Mouse (Mus musculus): Measurements from ENCODE around the gene Slc31a2.
"Not testable (repeated sequence)": the region's sequence is repeated elsewhere in the genome, so short reads cannot be mapped to it uniquely, and the experiment has no call there.

The Slc31a2 gene

DNA sequence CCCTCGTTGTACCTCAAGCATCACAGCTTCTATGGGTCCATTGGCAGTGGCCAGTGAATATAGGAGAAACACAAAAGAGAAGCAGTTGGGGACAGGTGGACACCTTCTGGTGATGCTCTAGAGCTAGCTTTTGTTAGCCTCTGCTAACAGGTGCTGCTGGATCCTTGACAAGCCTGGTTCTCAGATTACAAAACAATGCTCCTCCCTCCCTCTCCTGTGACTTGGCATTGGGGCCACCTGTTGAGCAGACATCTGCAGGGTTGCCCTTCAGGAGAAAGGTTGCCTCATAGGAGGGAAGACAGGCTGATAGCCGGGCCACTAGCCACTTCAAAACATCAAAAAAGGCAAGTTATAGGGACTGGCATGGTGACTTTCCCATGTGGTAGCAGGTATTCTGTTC is at the start of gene Slc31a2:
TSS of gene Slc31a2 (plus strand) at position 287 of the 400 bp plus-strand sequence.
- DNase-seq: no peak

DNA sequence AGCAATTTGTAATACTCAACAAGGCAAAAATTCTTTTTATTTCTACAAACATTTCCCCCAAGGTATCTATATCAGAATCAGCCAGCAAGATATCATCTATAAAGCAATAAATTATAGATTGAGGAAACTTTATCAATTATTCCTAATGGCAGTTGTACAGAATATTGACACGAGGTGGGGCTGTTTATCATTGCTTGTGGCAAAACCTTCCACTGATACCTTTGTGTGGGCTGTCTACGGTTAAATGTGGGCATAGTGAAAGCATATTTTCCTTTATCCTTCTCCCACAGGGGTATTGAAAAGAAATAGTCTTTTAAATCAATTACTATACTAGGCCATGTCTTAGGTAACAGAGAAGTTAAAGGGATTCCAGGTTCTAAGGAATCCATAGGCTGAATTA is 48.9 kb upstream of the Slc31a2 start:
- no peak for DNase-seq

DNA sequence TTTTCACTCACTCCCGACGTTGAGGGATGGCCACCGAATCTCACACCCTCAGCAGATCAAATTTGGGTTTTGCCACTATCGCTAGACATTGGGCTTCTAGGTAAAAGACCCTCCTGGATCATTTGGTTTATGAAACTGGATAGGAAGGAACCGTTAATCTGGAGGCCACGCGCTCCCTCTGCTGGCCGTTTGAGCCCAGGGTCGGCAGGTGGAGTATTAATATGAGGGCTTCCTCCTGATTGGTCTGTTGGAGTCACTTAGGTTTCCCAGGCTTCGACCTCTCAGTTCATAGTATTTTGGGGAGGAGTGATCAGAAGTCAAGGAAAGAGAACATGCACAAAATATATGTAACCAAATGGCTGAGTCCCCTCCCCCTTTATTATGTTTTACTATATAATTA is 34.0 kb upstream of the Slc31a2 start:
- DNase-seq: peak; percentile 70 to 73

DNA sequence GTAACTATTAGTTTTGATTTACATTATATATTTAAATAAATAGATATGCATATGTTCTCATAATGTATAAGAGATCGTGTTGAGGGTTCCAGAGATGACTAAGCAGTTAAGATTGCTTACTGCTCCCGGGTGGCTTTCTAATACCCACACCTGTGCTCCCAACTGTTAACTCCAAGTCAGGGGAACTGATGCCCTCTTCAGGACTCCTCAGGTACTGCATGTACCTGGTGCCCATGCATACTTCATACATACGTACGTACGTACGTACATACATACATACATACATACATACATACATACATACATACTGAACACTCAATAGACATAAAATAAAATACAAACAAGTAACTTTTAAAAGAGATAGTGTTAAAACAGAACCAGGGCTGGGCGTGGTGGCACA is 32.9 kb upstream of the Slc31a2 start:
- DNase-seq: peak; percentile 7 to 12

DNA sequence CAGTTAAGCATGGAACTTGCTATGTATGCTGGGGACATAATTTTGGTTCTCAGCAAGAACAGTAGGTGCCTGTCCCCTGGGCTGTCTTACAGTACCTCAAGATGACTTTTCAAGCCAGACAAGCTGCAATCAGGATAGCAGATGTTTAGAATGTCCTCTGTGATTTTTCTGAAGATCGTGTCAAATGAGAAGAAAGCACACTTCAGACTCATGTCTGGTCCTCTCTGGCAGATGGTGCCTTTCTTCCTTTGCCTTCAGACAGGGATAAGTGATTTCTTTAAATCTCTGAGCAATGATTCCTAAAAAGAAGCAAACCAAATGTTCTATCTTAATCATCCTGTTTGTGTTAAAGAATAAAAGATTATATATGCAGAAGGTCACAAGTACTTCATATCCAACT is 32.2 kb upstream of the Slc31a2 start:
- DNase-seq: no peak

DNA sequence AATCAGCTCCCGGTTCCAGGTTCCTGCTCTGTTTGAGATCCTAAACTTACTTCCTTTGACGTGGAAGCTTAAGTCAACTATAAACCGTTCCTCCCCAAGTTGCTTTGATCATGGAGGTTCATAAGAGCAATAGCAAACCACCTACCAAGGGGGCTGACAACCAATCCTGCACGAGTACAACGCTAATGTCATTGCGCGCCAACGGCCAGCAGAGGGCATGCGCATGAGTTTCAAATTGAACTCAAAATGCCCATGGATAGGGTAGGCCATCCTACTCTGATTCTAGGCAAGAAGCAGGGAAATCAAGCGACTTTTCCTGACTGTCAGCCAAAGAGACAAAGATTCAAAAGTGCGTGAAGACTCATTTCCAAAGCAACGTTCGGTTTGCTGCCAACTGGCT is 31.6 kb upstream of the Slc31a2 start, which contains the start of gene Zfp37:
TSS of gene Zfp37 (minus strand) at position 279 of the 400 bp plus-strand sequence.
- DNase-seq: peak; percentile 32 to 33

DNA sequence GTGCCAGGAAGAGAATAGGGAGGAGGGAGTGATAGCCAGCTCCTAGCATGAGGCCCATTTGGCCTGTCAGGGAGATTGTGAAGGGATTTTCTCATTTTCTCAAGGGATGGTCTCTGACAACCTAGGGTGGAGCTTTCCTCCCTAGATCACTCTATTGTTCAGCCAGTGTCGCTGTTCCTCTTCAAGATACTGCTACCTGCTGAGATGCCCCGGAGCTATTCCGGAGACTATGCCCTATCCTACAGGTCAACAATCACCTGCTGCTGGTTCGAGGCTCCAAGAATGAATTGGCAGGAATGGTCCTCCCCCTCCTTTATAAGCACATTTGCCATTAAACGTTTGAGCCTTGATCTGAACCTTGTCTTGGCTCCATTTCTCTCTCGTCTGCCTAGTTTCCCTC is 21.8 kb upstream of the Slc31a2 start:
- DNase-seq: no peak

DNA sequence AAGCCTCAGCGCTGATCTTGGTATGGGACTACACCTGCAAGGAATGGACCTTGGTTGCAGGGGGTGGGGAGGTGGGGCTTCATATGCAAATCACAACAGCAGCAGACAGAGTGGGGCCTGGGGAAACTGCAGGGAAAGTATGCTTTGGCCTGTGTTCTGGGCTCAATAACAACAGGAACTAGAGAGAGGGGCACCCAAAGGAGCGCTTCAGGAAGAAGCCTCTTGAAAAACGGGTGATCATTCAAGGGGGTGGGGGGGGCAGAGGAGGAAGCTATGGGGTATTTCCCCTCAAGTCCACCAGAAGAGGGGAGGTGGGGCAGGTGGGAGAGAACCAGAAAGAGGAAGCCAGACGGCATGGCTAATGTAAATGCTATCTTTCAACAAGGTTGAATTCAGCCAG is 14.0 kb upstream of the Slc31a2 start:
- no peak for DNase-seq

DNA sequence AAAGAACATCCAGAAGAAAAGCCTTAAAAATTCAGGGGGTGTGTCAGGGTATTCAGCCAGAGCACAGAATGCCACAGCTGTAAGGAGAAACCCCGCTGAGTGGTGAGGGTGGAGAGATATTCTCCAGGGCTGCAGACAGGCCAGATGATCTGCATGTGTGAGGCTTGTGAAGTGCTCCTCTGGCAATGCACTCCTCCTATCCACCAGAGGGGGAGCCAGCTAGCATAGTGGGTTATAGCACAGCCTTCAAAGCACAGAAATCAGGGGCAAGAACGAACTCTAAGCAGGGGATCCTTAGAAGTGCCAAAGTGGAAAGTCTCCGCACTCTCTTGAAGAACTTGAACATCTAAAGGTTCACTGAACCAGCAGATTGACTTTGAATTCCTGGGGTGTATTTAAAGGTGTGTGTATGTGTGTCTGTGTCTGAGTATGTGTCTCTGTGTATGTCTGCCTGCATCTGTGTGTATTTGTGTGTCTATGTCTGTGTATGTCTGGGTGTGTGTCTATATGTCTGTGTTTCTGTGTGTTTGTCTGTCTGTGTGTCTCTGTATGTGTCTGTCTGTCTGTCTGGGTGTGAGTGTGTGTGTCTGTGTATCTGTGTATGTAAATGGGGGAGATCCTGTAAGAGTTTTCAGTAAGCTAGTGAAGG is 11.3 kb upstream of the Slc31a2 start:
- peak; percentile 17 to 25 for DNase-seq

DNA sequence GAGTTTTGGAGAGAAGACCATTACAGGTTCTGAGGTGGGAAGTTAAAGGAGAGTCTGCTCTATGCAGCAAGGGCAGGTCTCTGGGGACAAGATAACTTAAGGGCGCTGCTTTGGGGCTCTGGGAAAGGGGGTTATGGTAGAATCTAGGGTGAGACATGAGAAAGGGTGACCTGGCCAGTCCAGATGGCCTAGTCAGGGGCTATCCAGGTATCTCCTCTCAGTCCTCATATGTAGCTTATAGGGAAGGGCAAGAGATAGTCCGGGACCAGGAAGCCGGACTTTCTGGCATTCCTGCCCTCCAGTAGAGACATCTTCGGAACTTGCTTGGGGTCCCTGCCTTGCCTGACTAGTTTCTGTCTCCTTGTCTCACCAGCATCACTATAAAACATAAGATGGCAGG is 10.6 kb upstream of the Slc31a2 start:
- DNase-seq: no peak

DNA sequence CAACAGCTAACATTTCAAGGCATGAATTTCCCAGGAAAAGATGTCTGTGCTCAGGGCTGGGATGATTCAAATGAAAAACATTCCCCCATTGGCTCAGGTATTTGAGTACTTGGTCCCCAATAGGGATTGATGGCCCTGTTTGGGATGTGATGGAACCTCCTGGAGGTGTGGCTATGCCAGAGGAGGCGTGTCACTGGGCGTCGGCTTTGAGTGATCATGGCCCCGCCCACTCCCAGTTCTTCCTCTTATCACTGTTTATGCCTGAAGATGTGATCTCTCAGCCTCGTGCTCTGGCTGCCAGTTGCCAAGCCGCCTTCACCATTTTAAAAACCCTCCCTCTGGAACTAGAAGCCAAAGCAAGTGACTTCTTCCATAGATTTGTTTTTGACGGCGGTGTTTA is 7.8 kb upstream of the Slc31a2 start:
- DNase-seq: no peak

DNA sequence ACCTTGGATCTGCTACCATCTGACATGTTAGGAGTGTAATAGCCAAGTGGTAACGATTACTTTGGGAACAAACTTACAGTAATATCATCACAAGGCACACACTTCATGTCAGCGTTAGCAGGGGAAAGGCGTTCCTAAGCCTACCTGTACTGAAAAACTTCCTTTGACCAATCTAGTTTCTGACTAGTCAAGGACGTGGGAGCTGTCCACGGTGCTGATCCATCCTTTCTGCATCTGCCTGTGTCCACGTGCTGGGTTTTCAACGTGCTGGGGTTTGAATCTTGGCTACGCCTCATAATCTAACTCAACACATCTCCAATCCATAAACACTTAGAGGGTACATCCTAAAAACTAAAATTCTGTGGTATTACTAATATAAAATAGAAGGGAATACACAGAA is 5.4 kb upstream of the Slc31a2 start:
- DNase-seq: peak; percentile 88 to 89

DNA sequence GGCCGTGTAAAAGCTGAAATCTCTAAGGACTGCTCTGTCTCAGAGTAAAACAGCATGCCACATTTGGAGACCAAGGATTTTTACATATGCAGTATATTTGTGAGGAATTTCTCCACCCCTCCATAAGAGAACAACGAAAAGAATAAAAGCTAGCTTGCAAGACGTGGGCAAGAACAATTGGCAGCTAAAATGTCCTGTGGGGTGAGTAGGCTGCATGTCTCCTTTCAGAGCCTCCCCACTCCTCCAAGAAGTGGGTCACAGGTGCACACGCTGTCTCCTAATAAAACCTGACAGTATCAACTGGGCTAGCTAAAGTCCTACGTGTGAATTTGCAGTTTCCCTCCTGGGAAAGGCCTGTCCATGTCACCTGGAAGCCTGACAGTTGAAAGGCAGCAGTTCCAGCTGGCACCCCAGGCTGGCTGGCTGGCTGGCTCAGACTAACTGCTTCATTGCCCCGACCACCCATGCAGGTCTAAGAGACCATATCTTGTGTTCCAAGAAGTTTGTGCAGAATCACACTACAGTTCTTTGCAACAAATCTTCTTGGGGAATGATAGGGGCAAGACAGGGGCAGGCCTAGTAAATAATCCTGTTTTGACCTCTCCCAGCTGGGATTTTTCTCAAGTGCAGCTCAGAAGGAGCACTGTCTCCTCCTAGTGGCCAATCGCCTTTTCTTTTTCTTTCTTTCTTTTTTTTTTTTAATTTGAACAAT is 927 bp downstream of the Slc31a2 start:
- DNase-seq: peak; percentile 44 to 52

DNA sequence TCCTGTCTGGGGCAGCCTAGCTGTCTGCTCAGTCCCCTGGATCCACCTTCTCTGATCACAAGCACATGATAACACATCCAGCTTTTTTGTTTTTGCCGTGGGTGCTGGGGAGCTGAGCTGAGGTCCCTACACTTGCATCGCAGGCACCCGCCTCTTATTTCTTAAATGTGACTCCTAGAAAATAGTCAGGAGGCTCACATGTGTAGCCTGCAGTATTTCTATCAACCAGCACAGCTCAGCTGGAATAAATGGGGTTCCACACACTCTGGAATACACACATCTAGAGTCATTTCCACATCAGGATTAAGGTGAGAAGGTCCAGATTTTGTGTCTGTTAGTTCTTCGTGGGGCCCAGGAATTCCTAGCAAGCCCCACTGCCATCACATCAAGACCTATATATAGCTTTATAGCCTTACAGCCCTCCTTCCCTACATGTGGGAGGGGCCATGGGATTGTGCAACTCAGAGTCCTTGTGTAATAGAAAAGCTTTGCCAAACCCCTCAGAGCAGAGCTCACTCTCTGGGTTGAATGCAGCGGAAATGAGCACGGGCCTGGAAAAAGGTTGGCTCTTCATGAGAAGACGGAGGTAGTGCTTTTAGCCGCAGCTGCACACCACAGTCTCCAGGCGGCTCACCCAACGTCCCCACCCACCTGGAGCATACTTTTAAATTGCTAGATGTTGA is 2.9 kb downstream of the Slc31a2 start:
- no peak for DNase-seq

DNA sequence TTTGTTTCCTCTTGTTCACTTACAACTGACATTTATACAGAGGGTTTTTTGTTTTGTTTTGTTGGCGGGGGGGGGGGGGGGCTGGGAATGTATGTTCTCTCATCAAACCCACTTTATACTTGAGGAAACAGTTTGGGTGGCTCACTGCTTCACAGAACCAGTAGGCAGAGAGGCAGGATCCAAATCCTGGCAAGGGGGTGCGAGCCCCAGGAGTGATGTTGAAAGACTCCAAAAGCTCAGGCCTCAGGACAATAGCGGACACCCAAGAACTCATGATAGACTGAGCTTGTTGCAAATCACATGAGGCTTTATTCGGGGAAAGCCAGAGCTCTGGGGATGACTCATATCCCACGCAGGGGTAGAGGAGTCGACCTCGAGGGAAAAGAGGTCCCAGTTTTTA is 3.7 kb downstream of the Slc31a2 start:
- not testable (repeated sequence) for DNase-seq

DNA sequence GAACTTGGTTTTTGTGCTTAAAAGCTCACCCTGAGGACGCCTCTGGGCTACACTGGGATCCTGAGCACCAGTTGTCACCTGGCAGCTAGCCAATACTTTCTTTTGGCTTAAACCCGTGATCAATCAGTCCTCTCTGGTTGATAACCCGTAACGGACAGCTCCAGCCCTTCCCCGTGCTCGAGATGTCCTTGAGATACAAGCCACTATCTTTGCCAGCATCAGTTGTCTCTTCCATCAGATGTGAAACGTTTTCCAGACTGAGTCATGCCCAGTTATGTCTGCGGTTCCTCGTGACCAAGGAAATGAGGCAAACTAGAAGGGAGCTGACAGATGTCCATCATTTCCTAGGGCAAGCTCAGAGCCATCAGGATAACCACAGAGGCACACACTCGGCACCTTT is 4.7 kb downstream of the Slc31a2 start:
- DNase-seq: no peak

DNA sequence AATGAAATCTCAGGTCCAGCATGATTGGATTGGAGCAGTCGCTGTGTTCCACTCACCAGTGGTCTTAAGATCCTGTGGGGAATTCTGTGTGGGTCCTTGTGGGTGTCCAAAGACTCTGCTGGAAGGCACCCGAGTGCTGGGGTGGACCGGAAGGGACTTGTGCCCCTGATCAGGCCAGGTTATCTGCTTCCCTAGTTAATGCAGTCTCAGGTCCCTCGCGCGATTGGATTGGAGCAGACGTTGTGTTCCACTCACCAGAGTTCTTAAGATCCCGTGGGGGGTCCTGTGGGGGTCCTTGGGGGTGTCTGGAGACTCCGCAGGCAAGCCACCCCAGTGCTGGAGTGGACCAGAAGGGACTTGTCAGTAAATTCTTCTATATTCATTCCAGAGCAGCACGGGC is 10.3 kb downstream of the Slc31a2 start:
- DNase-seq: no peak

DNA sequence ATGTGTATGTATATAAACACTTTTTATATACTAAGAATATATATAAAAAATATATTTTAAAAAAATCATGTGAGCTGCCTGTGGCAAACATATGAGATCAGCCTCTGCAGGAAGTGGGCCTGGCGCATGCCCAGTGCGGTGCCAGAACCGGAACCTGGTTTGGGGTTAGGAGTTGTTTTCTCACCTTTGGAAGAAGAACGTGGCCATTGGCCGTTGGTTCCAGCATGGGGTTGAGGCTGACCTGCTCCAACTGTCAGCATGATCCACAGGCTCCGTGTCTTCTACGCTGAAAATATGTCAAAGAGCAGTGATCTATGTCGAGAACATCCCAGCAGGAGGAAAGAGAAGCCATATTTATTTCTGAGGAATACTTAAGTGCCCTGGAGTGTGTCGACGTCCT is 11.6 kb downstream of the Slc31a2 start:
- no peak for DNase-seq

DNA sequence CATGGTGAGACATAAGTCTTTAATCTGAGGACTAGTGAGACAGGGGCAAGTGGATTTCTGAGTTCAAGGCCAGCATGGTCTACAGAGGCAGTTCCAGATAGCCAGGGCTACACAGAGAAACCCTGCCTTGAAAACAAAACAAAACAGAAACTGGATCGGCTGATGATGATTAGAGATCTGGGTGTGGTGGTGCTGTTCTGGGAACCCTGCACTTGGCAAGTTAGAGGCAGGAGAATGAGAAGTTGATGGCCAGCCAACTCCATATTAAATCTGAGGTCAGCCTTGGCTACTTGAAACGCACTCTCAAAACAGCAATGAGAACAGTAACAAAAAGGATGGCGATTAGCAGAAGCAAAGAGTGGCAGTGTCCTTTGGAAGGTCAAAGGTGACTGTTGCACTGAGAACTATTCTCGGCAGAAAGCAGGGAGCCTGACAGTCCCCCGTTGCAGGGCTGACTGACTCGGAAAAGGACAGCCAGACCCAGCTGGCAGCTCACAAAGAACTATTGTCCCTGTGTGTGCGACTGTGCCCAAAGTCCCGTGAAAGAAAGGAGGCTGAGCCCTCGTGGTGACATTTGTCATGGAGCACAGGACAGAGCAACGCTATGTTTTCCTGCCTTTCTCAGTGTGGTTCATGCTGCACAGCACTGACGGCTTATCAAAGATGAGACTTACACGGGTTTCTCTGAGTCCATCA is 12.6 kb downstream of the Slc31a2 start:
- DNase-seq: no peak

DNA sequence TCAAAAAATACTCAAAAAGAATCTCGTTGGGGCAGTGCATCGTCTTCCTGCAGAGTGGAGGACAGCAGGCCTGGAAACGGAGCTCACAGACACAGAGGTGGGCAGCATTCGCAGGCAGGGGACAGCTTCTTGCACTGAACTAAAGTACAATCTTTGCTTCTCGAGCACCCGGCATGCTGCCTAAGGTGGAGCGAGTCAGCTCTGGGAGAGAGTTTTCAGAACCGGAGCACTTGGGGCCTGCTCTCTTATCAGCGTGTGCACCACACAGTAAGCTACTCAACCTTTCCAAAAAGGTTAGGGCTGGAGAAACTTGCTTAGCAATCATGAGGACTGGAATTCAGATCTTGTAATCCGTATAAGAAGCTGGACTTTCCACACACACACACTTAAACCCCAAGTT is 14.3 kb downstream of the Slc31a2 start:
- no peak for DNase-seq

DNA sequence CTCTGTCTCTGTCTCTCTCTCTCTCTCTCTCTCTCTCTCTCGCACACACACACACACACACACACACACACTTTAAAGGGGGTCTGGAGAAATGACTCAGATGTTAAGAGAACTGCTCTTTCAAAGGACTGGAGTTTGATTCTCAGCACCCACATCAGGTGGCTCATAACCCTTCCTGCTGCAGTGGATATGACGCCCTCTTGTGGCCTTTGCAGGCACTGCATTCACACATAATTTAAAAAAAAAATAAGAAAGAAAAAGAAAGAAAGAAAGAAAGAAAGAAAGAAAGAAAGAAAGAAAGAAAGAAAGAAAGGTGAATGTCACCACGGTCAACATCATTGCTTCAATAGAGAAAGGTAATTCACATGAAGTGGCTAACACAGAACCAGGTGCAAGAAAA is 14.9 kb downstream of the Slc31a2 start:
- no peak for DNase-seq

DNA sequence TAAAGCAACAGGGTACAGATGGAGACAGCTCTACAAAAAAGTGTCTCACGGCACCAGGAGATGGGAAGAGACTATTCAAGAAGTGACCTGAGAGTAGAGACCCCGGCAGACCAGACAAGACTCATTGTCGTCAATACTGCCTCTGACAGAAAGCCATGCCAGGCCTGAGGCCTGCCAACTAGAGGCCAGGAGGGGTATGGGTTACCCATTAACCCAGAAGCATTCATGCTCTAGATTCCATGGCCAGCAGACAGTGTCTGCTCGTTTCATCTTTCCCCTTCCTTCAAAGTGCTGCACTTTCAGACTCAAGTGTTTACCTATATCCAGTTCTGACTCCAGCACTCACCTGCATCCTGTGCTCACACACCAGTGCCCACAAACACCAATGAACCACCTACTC is 15.7 kb downstream of the Slc31a2 start:
- DNase-seq: peak in 1 of 2 experiments; percentile 37

DNA sequence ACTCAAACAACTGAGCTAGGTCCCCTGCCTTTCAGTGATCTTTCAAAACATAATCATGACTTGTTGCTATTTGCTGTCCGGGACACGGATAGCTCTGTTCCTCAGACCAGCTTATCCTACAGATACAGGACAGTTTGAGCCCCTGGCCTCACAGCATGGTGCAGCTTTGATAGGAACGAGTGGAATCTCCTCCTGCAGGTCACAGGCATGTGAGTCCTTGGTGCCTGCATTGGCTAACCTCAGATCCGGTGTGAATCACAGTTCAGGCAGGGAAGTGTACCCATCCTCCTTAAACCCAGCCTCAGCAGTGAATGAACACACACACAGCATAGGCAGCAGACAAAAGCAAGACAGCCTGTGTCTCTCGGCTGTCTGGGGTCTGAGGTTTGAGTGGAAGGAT is 19.0 kb downstream of the Slc31a2 start:
- DNase-seq: no peak
